Mouse (Mus musculus) mature B cell (primary cell): Measurements from ENCODE around the gene Exd1.

Source experiments
- in situ Hi-C: fragments of 300-500 bp; cut with MboI; formaldehyde crosslinking; loops from 2 replicates; pipeline ENCODE4 v1.14.3; 2019

Gene Exd1

GRCm38 (mm10) chr2:119547522-119548370 is at the start of gene Exd1, which contains the start of gene Chp1:
Exd1 (minus strand) TSS chr2:119547627.
Chp1 (plus strand) TSS chr2:119547697.
- in situ Hi-C loops: no loop called here

- in situ Hi-C loops: no loop called here
Measured at GRCm38 (mm10) chr2:119596781-119597330, 49.4 kb upstream of the Exd1 start.

GRCm38 (mm10) chr2:119595308-119595707 is 47.9 kb upstream of the Exd1 start:
- in situ Hi-C loops: no loop called here

GRCm38 (mm10) chr2:119594113-119594981 is 46.9 kb upstream of the Exd1 start:
- in situ Hi-C loops: loop anchor here (5.0 kb wide), 1 partner anchor 52 kb away; no protein-coding TSS in a partner anchor

GRCm38 (mm10) chr2:119593765-119594112 is 46.3 kb upstream of the Exd1 start:
- in situ Hi-C loops: loop anchor here (5.0 kb wide), 1 partner anchor 51 kb away; no protein-coding TSS in a partner anchor

- in situ Hi-C loops: loop anchor here (5.0 kb wide), 1 partner anchor 49 kb away; no protein-coding TSS in a partner anchor
Measured at GRCm38 (mm10) chr2:119591247-119591646, 43.8 kb upstream of the Exd1 start.

- in situ Hi-C loops: no loop called here
Measured at GRCm38 (mm10) chr2:119587383-119587782, 40.0 kb upstream of the Exd1 start.

- in situ Hi-C loops: no loop called here
Measured at GRCm38 (mm10) chr2:119584282-119584681, 36.9 kb upstream of the Exd1 start.

GRCm38 (mm10) chr2:119583439-119583838 is 36.0 kb upstream of the Exd1 start:
- in situ Hi-C loops: no loop called here

GRCm38 (mm10) chr2:119581571-119581970 is 34.1 kb upstream of the Exd1 start:
- in situ Hi-C loops: no loop called here

GRCm38 (mm10) chr2:119572471-119572870 is 25.0 kb upstream of the Exd1 start:
- in situ Hi-C loops: no loop called here

GRCm38 (mm10) chr2:119566182-119566855 is 18.9 kb upstream of the Exd1 start:
- in situ Hi-C loops: no loop called here

- in situ Hi-C loops: no loop called here
Measured at GRCm38 (mm10) chr2:119565284-119565683, 17.9 kb upstream of the Exd1 start.

GRCm38 (mm10) chr2:119561794-119562193 is 14.4 kb upstream of the Exd1 start:
- in situ Hi-C loops: no loop called here

GRCm38 (mm10) chr2:119558737-119559340 is 11.4 kb upstream of the Exd1 start:
- in situ Hi-C loops: no loop called here

GRCm38 (mm10) chr2:119558039-119558438 is 10.6 kb upstream of the Exd1 start:
- in situ Hi-C loops: no loop called here

GRCm38 (mm10) chr2:119549678-119550077 is 2.3 kb upstream of the Exd1 start:
- in situ Hi-C loops: no loop called here

- in situ Hi-C loops: no loop called here
Measured at GRCm38 (mm10) chr2:119548691-119549090, 1.3 kb upstream of the Exd1 start.

- in situ Hi-C loops: no loop called here
Measured at GRCm38 (mm10) chr2:119548371-119548660, 889 bp upstream of the Exd1 start.

GRCm38 (mm10) chr2:119546848-119547521 is 442 bp downstream of the Exd1 start:
- in situ Hi-C loops: no loop called here

- in situ Hi-C loops: loop anchor here (5.0 kb wide), 1 partner anchor 49 kb away; no protein-coding TSS in a partner anchor
Measured at GRCm38 (mm10) chr2:119543656-119544055, 3.8 kb downstream of the Exd1 start.
